Mouse (Mus musculus): ENCODE data around the gene Spata22. TPM values are rescaled to one million over a fixed set of nuclear protein-coding genes. Genes with fewer than 3 reads are reported as not detected.

The Spata22 gene
- polyA plus RNA-seq, 1 experiment from 2014 or later = not detected

DNA sequence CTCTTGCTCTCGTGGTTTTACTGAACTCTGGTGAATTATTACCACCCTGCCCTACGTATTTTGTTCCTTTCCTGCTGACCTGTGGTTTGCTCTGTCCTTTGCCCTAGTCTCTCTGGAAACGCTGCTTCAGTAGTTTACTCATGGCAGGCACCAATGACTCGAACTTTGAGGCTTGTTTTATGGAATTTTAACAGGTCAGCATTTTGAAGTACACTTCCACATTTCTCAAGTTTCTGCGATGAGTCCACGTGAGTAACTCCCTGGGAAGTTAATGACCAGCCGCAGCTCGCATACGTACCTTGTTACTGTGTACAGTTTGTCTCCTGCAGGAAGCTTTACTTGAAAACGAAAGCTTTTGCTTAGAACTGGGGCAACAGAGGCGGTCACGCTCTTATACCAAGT is 3.1 kb upstream of the Spata22 start:
- H3K27me3 ChIP-seq = no peaks in the 10 kb centered on the region
- 0 out of 2 replicates have a peak, but pooled peaks cover 7% of the 10 kb centered on the region for H3K9me3 ChIP-seq (replicated peaks)
- no peaks in the 10 kb centered on the region for H3K4me1 ChIP-seq
- no peak overlapping the region for H3K27ac ChIP-seq
- H3K9ac ChIP-seq = no peak overlapping the region
- WGBS = 62% methylated on average over 12 of the region's 12 CpGs
- ATAC-seq (ENCODE audit: low FRiP score) = no peak
- no peak overlapping the region for H3K4me2 ChIP-seq (replicated peaks)
- H3K4me3 ChIP-seq = no peak overlapping the region
- no peaks in the 10 kb centered on the region for H3K36me3 ChIP-seq

DNA sequence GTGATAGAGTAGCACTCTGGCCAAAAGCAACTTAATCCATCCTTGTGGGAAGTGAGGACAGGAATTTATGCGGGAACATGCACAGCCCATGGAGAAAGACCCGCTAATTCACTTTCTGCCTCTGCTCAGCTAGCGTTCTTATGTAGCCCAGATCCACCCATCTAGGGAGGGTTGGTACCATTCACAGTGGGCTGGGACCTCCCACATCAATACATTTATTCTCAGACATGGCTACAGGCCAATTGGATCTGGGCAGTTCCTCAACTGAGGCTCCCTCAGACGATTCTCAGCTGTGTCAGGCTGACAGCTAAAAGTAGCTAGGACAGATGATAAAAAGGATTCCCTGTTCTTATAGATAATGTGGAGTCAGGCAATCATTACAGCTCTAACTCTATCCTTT is 2.2 kb upstream of the Spata22 start:
- Histone ChIP-seq H3K27ac (no peak overlapping the region), H3K27me3 (no peaks in the 10 kb centered on the region), H3K4me3 (no peak overlapping the region), H3K9me3 (replicated peaks) (0 out of 2 replicates have a peak, but pooled peaks cover 7% of the 10 kb centered on the region), H3K9ac (no peak overlapping the region), H3K36me3 (no peaks in the 10 kb centered on the region), H3K4me1 (no peaks in the 10 kb centered on the region), H3K4me2 (replicated peaks) (no peak overlapping the region)
- 80% methylated on average over 4 of the region's 4 CpGs for WGBS
- ATAC-seq (ENCODE audit: low FRiP score) = no peak

DNA sequence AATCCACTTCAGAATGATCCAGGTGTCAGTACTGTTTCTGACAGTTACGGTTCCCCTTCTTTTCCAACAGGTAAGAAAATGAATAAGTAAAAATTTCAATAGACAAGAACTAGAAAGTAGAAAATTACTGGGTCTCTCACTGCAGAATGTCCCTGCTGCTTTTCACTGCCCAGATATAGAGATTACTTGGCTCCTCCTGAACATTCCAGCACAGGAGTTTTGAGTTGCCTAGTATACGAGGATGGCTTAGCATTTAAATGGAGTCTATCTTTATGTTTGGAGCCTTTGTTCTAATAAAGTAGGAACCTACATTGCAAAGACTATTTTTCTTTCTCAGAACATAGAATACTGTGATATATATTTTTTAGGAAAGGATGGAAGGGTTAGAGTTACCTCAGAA is 3.8 kb downstream of the Spata22 start:
- H3K4me1 ChIP-seq = no peaks in the 10 kb centered on the region
- WGBS = 79% methylated on average over 2 of the region's 2 CpGs
- no peak overlapping the region for H3K27ac ChIP-seq
- H3K27me3 ChIP-seq = no peaks in the 10 kb centered on the region
- no peak overlapping the region for H3K4me2 ChIP-seq (replicated peaks)
- no peaks in the 10 kb centered on the region for H3K36me3 ChIP-seq
- 0 out of 2 replicates have a peak, but pooled peaks cover 7% of the 10 kb centered on the region for H3K9me3 ChIP-seq (replicated peaks)
- H3K9ac ChIP-seq = no peak overlapping the region
- ATAC-seq (ENCODE audit: low FRiP score) = no peak
- H3K4me3 ChIP-seq = no peak overlapping the region

DNA sequence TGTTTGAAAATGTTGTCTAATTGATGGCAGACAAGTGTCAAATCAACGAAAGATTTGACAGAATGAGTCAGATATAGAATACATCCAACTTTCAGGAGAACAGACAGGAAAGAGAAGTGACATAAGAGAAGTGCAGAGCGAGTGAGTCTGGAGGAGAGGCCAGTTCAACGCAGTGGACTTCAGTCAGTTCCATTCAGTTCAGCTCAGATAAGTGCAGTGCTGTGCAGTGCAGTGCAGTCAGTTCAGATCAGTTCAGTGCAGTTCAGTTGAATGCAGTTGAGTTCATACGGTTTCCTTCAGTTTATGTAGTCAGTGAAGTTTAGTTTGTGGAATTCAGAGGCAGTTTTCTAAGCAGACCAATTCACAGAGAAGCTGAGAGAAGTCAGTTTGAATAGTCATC is 7.4 kb downstream of the Spata22 start:
- no peak overlapping the region for H3K9ac ChIP-seq
- no peak for ATAC-seq (ENCODE audit: low FRiP score)
- no peak overlapping the region for H3K4me3 ChIP-seq
- H3K9me3 ChIP-seq (replicated peaks) = no peaks in the 10 kb centered on the region
- H3K4me2 ChIP-seq (replicated peaks) = no peak overlapping the region
- WGBS = 84% methylated on average over 4 of the region's 4 CpGs
- H3K36me3 ChIP-seq = no peaks in the 10 kb centered on the region
- no peaks in the 10 kb centered on the region for H3K27me3 ChIP-seq
- no peak overlapping the region for H3K27ac ChIP-seq
- no peaks in the 10 kb centered on the region for H3K4me1 ChIP-seq

DNA sequence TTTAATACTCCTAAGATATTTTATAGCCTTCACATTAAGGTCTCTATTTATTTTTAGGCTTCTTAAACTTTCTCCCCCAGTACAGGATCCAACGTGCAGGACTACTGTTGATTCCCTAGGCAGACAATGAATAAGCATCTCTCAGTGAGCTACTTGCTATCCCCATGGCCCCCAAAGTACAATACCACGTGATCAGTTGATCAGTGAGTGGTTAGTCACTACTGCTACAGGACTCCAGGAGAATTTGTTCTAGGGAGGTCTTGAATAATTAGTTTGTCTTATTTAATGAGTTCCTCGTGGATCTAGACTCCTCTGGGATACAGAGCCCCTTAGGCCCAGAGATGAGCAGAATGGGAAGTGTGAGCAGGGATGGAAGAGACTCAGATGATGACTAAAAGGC is 20.9 kb downstream of the Spata22 start, which contains the start of gene Olfr20:
Gene Olfr20 (plus strand): TSS at position 301 of the 400 bp plus-strand sequence.
- H3K27ac ChIP-seq = no peak within 1 kb of the TSS

DNA sequence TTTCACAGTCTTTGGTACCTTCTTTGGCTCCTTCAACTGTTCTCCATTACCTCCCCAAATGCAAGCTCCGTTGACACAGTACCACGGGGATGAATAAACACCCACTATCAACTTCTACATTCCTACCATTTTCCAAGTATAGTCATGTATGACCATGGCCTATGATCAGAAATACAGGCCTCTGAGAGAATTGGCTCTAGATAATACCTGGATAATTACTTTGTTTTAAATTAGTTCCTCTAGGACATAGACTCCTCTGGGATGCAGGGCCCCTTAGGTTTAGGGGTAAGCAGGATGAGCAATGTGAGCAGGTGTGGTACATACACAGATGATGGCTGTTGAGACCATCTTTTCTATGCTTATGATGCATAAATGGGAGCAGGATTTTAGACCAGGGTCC is 41.4 kb downstream of the Spata22 start, which contains the start of gene Olfr376:
Gene Olfr376 (plus strand): TSS at position 301 of the 400 bp plus-strand sequence.
- H3K4me2 ChIP-seq (replicated peaks) = no peak within 1 kb of the TSS
- no peak within 1 kb of the TSS for H3K27ac ChIP-seq
- no peak within 1 kb of the TSS for H3K4me3 ChIP-seq
- ATAC-seq (ENCODE audit: low FRiP score) = no peak
- H3K9me3 ChIP-seq (replicated peaks) = 0 out of 2 replicates have a peak, but pooled peaks cover 3% of the 10 kb centered on the region
- no peaks in the 10 kb centered on the region for H3K4me1 ChIP-seq
- H3K36me3 ChIP-seq = no peaks in the 10 kb centered on the region
- 93% methylated on average over 2 of the region's 2 CpGs for WGBS
- H3K9ac ChIP-seq = no peak within 1 kb of the TSS
- no peaks in the 10 kb centered on the region for H3K27me3 ChIP-seq

More for the DNA sequence above, 20.9 kb downstream of the Spata22 start, which contains the start of gene Olfr20:
- Histone ChIP-seq H3K4me1 (no peaks in the 10 kb centered on the region), H3K36me3 (no peaks in the 10 kb centered on the region), H3K4me3 (no peak within 1 kb of the TSS), H3K9me3 (replicated peaks) (no peaks in the 10 kb centered on the region), H3K9ac (no peak within 1 kb of the TSS), H3K4me2 (replicated peaks) (no peak within 1 kb of the TSS), H3K27me3 (no peaks in the 10 kb centered on the region)
- no peak for ATAC-seq (ENCODE audit: low FRiP score)
- 50% methylated on average over 3 of the region's 3 CpGs for WGBS

DNA sequence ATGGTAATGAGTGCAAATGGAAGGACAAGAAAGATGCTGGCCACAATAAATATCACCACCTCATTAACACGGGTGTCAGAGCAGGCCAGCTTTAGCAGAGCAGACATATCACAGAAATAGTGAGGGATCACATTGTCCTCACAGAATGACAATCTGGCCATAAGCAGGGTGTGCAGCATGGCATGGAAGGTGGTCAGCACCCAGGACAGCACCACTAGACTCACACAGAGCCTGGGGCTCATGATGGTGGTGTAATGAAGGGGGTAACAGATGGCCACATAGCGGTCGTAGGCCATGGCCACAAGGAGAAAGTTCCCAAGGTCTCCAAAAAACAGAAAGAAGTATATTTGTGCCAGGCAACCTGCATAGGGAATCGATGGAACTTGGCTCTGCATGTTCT is 65.8 kb downstream of the Spata22 start:
- no peak overlapping the region for H3K9ac ChIP-seq

More for the DNA sequence above, 65.8 kb downstream of the Spata22 start:
- ATAC-seq (ENCODE audit: low FRiP score) = no peak
- 75% methylated on average over 4 of the region's 4 CpGs for WGBS
- Histone ChIP-seq H3K27me3 (no peaks in the 10 kb centered on the region), H3K4me1 (no peaks in the 10 kb centered on the region), H3K27ac (no peak overlapping the region), H3K4me3 (no peak overlapping the region), H3K9me3 (replicated peaks) (peaks cover 4% of the 10 kb centered on the region), H3K4me2 (replicated peaks) (no peak overlapping the region), H3K36me3 (no peaks in the 10 kb centered on the region)

Other genes starting within 250 kb of the Spata22 start
- 0.30 and 0.35 TPM in 2 replicates for gene Itgae, start 239.2 kb upstream of the Spata22 start, polyA plus RNA-seq (2016; fragmentation: Nextera tagmentation; extraction: Ambion mirVana)
- gene Haspin, start 191.4 kb upstream of the Spata22 start, polyA plus RNA-seq (2016; fragmentation: Nextera tagmentation; extraction: Ambion mirVana) = 10.6 and 12.4 TPM in 2 replicates
- gene P2rx5, start 169.3 kb upstream of the Spata22 start, polyA plus RNA-seq (2016; fragmentation: Nextera tagmentation; extraction: Ambion mirVana) = 0.31 and 0.43 TPM in 2 replicates
- gene Emc6, start 152.7 kb upstream of the Spata22 start, polyA plus RNA-seq (2016; fragmentation: Nextera tagmentation; extraction: Ambion mirVana) = 110 and 111 TPM in 2 replicates
- gene Tax1bp3, start 152.7 kb upstream of the Spata22 start, polyA plus RNA-seq (2016; fragmentation: Nextera tagmentation; extraction: Ambion mirVana) = 204 and 205 TPM in 2 replicates
- gene Ctns, start 130.7 kb upstream of the Spata22 start, polyA plus RNA-seq (2016; fragmentation: Nextera tagmentation; extraction: Ambion mirVana) = 25.5 and 25.6 TPM in 2 replicates
- 2.4 TPM in 2 replicates for gene Shpk, start 130.3 kb upstream of the Spata22 start, polyA plus RNA-seq (2016; fragmentation: Nextera tagmentation; extraction: Ambion mirVana)
- gene Trpv1, start 95.4 kb upstream of the Spata22 start, polyA plus RNA-seq (2016; fragmentation: Nextera tagmentation; extraction: Ambion mirVana) = 0.14 TPM in 1 of 2 replicates, not detected in the other
- 0.04 TPM in 1 of 2 replicates, not detected in the other for gene Trpv3, start 62.4 kb upstream of the Spata22 start, polyA plus RNA-seq (2016; fragmentation: Nextera tagmentation; extraction: Ambion mirVana)
- 0.27 and 0.70 TPM in 2 replicates for gene Aspa, start 145 bp upstream of the Spata22 start, polyA plus RNA-seq (2016; fragmentation: Nextera tagmentation; extraction: Ambion mirVana)
- not detected in 2 replicates for gene Gm49340, start within 50 bp of the Spata22 start, polyA plus RNA-seq (2016; fragmentation: Nextera tagmentation; extraction: Ambion mirVana)
- gene Olfr20, start 21.0 kb downstream of the Spata22 start, polyA plus RNA-seq (2016; fragmentation: Nextera tagmentation; extraction: Ambion mirVana) = not detected in 2 replicates
- not detected in 2 replicates for gene Olfr376, start 41.5 kb downstream of the Spata22 start, polyA plus RNA-seq (2016; fragmentation: Nextera tagmentation; extraction: Ambion mirVana)
- not detected in 2 replicates for gene Olfr1, start 69.9 kb downstream of the Spata22 start, polyA plus RNA-seq (2016; fragmentation: Nextera tagmentation; extraction: Ambion mirVana)
- gene Olfr378, start 98.7 kb downstream of the Spata22 start, polyA plus RNA-seq (2016; fragmentation: Nextera tagmentation; extraction: Ambion mirVana) = not detected in 2 replicates
- gene Olfr380, start 127.8 kb downstream of the Spata22 start, polyA plus RNA-seq (2016; fragmentation: Nextera tagmentation; extraction: Ambion mirVana) = not detected in 2 replicates
- not detected in 2 replicates for gene Olfr381, start 161.9 kb downstream of the Spata22 start, polyA plus RNA-seq (2016; fragmentation: Nextera tagmentation; extraction: Ambion mirVana)
- not detected in 2 replicates for gene Olfr382, start 187.5 kb downstream of the Spata22 start, polyA plus RNA-seq (2016; fragmentation: Nextera tagmentation; extraction: Ambion mirVana)

Measured in hindbrain, embryonic 12.5 days (tissue).